Mouse (Mus musculus) erythroblast, adult 5-6 weeks (primary cell): Measurements from ENCODE around the gene Fbxw7. TPM values are rescaled to one million over a fixed set of nuclear protein-coding genes. Genes with fewer than 3 reads are reported as not detected.

Source experiments
- ATAC-seq: replicated peaks from 2 replicates; pipeline ENCODE4 v1.8.0; 2016; ENCODE audit warnings: moderate number of reproducible peaks, mild to moderate bottlenecking, moderate TSS enrichment, inconsistent platforms; ENCODE audit not compliant: poor library complexity, low FRiP score, severe bottlenecking
- total RNA-seq, 2 experiments: library from RNA; stranded (forward) in 1 of 2; stranded (reverse) in 1 of 2; fragments of 150-400 nt in 1 of 2; fragments of 200-764, 138-1000 nt in 1 of 2; gene quantifications; 2 replicates each; pipeline versions ENCODE4 v1.2.3 to v1.2.4; 2015 to 2017; ENCODE audit warnings: low replicate concordance in 2 of 2

Gene Fbxw7
- total RNA-seq, 2 experiments from 2014 or later, result 0.77 to 8.4 TPM

- ATAC-seq, result no peak
These were observed 197.8 kb downstream of the Fbxw7 start for GRCm38 (mm10) chr3:85012889-85013288.

- ATAC-seq, result no peak
These were observed 200.6 kb downstream of the Fbxw7 start for GRCm38 (mm10) chr3:85015667-85016066.

DNA sequence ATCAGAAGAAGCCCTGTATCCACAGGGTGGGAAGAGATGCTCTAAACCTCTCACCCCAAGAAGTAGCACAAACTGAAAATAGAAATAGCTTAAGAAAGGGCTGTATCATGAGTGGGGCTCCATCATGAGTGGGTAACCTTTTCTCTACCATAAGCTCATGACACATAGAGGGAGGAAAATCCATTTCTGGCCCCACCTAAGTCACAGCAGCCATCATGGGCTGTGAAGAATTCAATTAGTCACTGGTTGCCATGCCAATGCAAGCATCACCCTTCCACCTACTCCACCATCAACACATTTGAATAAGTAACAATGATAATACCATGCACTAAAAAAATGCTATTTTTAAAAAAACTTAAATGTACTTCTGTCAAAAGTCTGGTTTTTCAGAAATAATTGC is 205.1 kb downstream of the Fbxw7 start:
- ATAC-seq, result no peak

- no peak for ATAC-seq
These were observed 206.7 kb downstream of the Fbxw7 start for GRCm38 (mm10) chr3:85021816-85022215.

DNA sequence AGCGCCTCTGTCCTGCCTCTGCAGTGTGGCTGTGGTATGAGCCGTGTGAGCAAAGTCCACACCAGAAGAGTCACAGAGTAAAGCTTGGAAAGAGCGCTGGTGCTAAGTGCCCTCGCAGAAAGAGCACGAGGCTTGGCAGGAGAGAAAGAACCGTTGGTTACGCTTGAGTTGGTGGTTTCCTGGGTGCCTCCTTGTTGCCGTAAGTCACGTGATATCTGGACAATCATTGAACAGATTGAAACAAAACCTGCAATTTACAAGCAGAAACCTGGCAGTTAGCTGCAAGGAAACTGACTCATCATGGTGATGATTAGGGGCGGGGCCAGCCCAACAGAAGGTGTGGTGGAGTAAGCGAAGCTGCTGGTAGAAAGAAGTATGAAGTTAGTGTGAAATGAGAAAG is 207.7 kb downstream of the Fbxw7 start:
- no peak for ATAC-seq

DNA sequence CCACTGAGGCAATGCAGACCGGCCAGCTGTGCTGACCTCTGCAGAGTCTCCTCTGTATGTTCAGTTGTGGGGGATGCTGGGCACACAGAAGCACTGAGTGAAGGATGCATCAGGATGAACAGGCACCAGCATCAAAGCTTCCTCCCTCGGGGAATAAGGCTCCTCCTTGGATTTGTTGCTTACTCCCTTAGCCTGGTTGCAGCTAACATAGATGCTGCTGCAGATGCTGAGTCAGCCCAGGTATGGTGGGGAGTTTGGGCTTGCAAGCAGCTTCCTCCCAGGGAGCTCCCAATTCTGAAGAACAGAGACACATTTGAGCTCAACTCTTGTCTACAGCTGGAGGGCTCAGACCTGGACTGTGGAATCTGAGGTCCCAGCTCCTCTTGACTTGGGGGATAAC is 209.2 kb downstream of the Fbxw7 start:
- ATAC-seq, result no peak

GRCm38 (mm10) chr3:85024817-85025705 is 210.0 kb downstream of the Fbxw7 start:
- ATAC-seq, result no peak

Other genes starting within 250 kb of the Fbxw7 start
- gene Arfip1, start 232.6 kb upstream of the Fbxw7 start, total RNA-seq (2015; ENCODE audit: low replicate concordance), result 3.3 and 12.9 TPM in 2 replicates
- gene Arfip1, start 232.6 kb upstream of the Fbxw7 start, total RNA-seq (2017; ENCODE audit: low replicate concordance), result 5.4 and 7.4 TPM in 2 replicates
- gene Tigd4, start 221.7 kb upstream of the Fbxw7 start, total RNA-seq (2015; ENCODE audit: low replicate concordance), result not detected in 2 replicates
- not detected in 2 replicates for gene Tigd4, start 221.7 kb upstream of the Fbxw7 start, total RNA-seq (2017; ENCODE audit: low replicate concordance)
- gene Tmem154, start 149.1 kb upstream of the Fbxw7 start, total RNA-seq (2015; ENCODE audit: low replicate concordance), result 16.9 and 17.3 TPM in 2 replicates
- 9.0 and 18.1 TPM in 2 replicates for gene Tmem154, start 149.1 kb upstream of the Fbxw7 start, total RNA-seq (2017; ENCODE audit: low replicate concordance)